Mouse (Mus musculus) CH12.LX (cell line): ENCODE measurements at regions not wholly inside any gene's neighbourhood (a gene's known extent, or its start where the extent isn't known, plus 50 kb on each side); places are given as distances from the start of the nearest gene placed in this dataset.

Experiments
- DNase-seq: peaks from one replicate; pipeline ENCODE4 v3.0.0-alpha.2; 2013; ENCODE audit errors: extremely low read depth
- H3K27ac ChIP-seq: 2 replicates; pipeline ENCODE4 v1.5.1; 2012; ENCODE audit warnings: low read depth, mild to moderate bottlenecking, control low read depth, moderate library complexity; ENCODE audit not compliant: insufficient read depth
- H3K27me3 ChIP-seq: replicated peaks from 2 replicates; pipeline ENCODE3; 2012; ENCODE audit warnings: inconsistent platforms
- H3K36me3 ChIP-seq, 2 experiments: replicated peaks in 1 of 2; 2 replicates each; pipeline versions ENCODE3 to v1.6.1; 2012; ENCODE audit warnings: inconsistent platforms in 1 of 2, low read length in 1 of 2, mild to moderate bottlenecking in 1 of 2, mixed read lengths in 1 of 2, moderate library complexity in 1 of 2; ENCODE audit not compliant: control insufficient read depth in 1 of 2, insufficient read depth in 1 of 2
- H3K4me1 ChIP-seq, 2 experiments: 2 replicates each; pipeline ENCODE4 v1.6.1; 2012; ENCODE audit warnings: inconsistent platforms in 1 of 2, moderate library complexity in 1 of 2; ENCODE audit not compliant: insufficient read depth in 2 of 2, control insufficient read depth in 1 of 2
- H3K4me2 ChIP-seq: 2 replicates; pipeline ENCODE4 v1.6.1; 2012; ENCODE audit warnings: low read depth, mild to moderate bottlenecking, control low read depth; ENCODE audit not compliant: poor library complexity, insufficient read depth, severe bottlenecking
- H3K4me3 ChIP-seq, 3 experiments: fragments of 150-350 bp in 1 of 3; sonication (generic) in 1 of 3; replicated peaks in 1 of 3; 2 replicates each; pipeline versions ENCODE3 to v1.5.1; 2011 to 2012; ENCODE audit warnings: low read depth in 2 of 3, low read length in 2 of 3, mild to moderate bottlenecking in 2 of 3, moderate library complexity in 2 of 3, control low read depth in 1 of 3, improper control_type of control experiment in 1 of 3, inconsistent platforms in 1 of 3, mixed read lengths in 1 of 3; ENCODE audit not compliant: poor library complexity in 1 of 3
- H3K79me2 ChIP-seq: replicated peaks from 2 replicates; pipeline ENCODE4 v1.6.1; 2012; ENCODE audit warnings: mild to moderate bottlenecking, moderate library complexity; ENCODE audit not compliant: control insufficient read depth, poor library complexity, insufficient read depth, severe bottlenecking; ENCODE audit errors: extremely low read depth
- H3K9ac ChIP-seq: 2 replicates; pipeline ENCODE4 v1.6.1; 2012; ENCODE audit warnings: low read depth, mild to moderate bottlenecking, control low read depth, moderate library complexity; ENCODE audit not compliant: insufficient read depth
- H3K9me3 ChIP-seq: replicated peaks from 2 replicates; pipeline ENCODE3; 2012; ENCODE audit warnings: low read length, inconsistent platforms, mixed read lengths
- CHD1 ChIP-seq: IDR thresholded peaks from 2 replicates; pipeline ENCODE4 v1.6.1; 2012; ENCODE audit warnings: low read depth, low read length, improper control_type of control experiment, inconsistent platforms
- CHD2 ChIP-seq: IDR thresholded peaks from 2 replicates; pipeline ENCODE4 v1.6.1; 2011; ENCODE audit warnings: low read length, improper control_type of control experiment
- EP300 ChIP-seq: IDR thresholded peaks from 2 replicates; pipeline ENCODE4 v1.6.1; 2011; ENCODE audit warnings: low read length, improper control_type of control experiment
- JUN ChIP-seq: IDR thresholded peaks from 2 replicates; pipeline ENCODE4 v1.6.1; 2011; ENCODE audit warnings: low read depth, mild to moderate bottlenecking, low read length, improper control_type of control experiment, moderate library complexity; ENCODE audit not compliant: insufficient read depth
- JUND ChIP-seq: conservative IDR thresholded peaks from 2 replicates; pipeline ENCODE4 v1.6.1; 2011; ENCODE audit warnings: low read depth, low read length, improper control_type of control experiment
- MAFK ChIP-seq: IDR thresholded peaks from 2 replicates; pipeline ENCODE4 v1.6.1; 2011; ENCODE audit warnings: low read length, improper control_type of control experiment; ENCODE audit not compliant: insufficient replicate concordance
- MXI1 ChIP-seq: IDR thresholded peaks from 2 replicates; pipeline ENCODE4 v1.6.1; 2011; ENCODE audit warnings: mild to moderate bottlenecking, low read depth, low read length, improper control_type of control experiment
- MYC ChIP-seq: IDR thresholded peaks from 2 replicates; pipeline ENCODE4 v1.6.1; 2011; ENCODE audit warnings: low read depth, mild to moderate bottlenecking, improper control_type of control experiment, low read length
- ZC3H11A ChIP-seq: IDR thresholded peaks from 2 replicates; pipeline ENCODE4 v1.6.1; 2012; ENCODE audit warnings: low read depth, mild to moderate bottlenecking, inconsistent platforms, low read length, improper control_type of control experiment
- dilution Hi-C: fragments of 300-500 bp; cut with MboI; formaldehyde crosslinking; loops from 2 replicates; pipeline ENCODE4 v1.14.3; 2020; ENCODE audit warnings: low sequenced_read_pairs; ENCODE audit not compliant: extremely low pct_unique_long_range_greater_than_20kb, extremely low pct_ligation_motif_present
- in situ Hi-C: fragments of 300-500 bp; cut with MboI; formaldehyde crosslinking; loops from 3 replicates; pipeline ENCODE4 v1.14.3; 2019; ENCODE audit warnings: low sequenced_read_pairs, low pct_ligation_motif_present, low pct_unique_long_range_greater_than_20kb, mixed read lengths

DNA sequence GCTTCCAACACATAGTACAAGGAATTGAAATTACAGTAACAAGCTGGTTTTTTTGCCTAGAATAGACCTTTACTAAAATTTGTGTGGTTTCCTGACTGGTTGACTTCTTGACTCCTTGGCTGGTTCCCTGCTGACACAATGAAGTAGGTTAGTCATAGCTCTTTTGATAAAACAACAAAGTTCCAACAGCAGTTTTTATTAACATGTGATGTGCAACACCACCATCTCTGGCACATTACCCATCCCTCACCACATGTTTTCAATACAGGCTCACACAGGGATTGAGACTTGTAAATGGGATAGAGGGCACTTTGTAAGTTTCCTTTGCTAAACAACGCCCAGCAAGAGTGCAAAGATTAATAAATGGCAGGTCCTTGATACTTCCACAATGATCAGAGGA lies 53.9 kb upstream of the Amot start:
- in situ Hi-C loops (no loop called here), dilution Hi-C loops (no loop called here)
- no peak overlapping the region for H3K9ac ChIP-seq
- TF ChIP-seq CHD2 (no peak), CHD1 (no peak), EP300 (no peak), MAFK (no peak), ZC3H11A (no peak), JUN (no peak), JUND (no peak), MYC (no peak), MXI1 (no peak)
- no peaks in the 10 kb centered on the region for H3K27me3 ChIP-seq
- no peaks in the 10 kb centered on the region for H3K79me2 ChIP-seq
- H3K36me3 ChIP-seq: no peaks in the 10 kb centered on the region
- no peak overlapping the region for H3K27ac ChIP-seq
- no peaks in the 10 kb centered on the region for H3K9me3 ChIP-seq
- no peak overlapping the region for H3K4me2 ChIP-seq
- H3K4me3 ChIP-seq: no peak overlapping the region
- H3K4me1 ChIP-seq: no peaks in the 10 kb centered on the region
- no peak for DNase-seq
